Mouse (Mus musculus) fat pad, adult 2 months (tissue): ENCODE data around the gene Olfr1459.

Source experiments
- DNase-seq: peaks from one replicate; pipeline ENCODE4 v3.0.0-alpha.2; 2011; ENCODE audit warnings: low read depth, low spot score; ENCODE audit errors: extremely low read depth

The Olfr1459 gene

GRCm38 (mm10) chr19:13149449-13149848 is at the start of gene Olfr1459:
Gene Olfr1459 (minus strand): TSS chr19:13149549.
- no peak for DNase-seq

- no peak for DNase-seq
These were observed 36.1 kb upstream of the Olfr1459 start, which contains the start of gene Olfr1462 for GRCm38 (mm10) chr19:13185434-13185833. Gene Olfr1462 (plus strand): TSS chr19:13185734.

DNA sequence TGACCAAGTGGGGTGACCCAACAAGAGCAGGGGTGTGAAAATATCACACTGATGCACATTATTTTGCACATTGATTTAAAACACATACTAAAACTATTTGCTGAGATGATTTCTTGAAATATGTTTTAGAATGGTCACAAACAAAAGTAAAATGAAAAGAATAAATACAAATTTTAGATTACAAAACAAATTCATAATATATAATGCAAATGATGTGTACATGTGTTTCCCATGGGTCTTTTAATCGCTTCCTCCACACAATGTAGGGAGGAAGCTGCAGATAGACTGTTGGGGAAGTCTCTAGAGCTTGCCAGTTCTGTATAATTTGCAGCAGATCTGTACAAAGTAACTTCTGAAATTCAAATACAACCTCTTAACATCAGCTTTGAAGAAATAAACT is 13.4 kb upstream of the Olfr1459 start, which contains the start of gene Olfr1461:
Gene Olfr1461, plus strand, starts transcription at position 301 of the 400 bp plus-strand sequence.
- no peak for DNase-seq

- DNase-seq = no peak
These were observed 42.7 kb downstream of the Olfr1459 start, which contains the start of gene Olfr1458 for GRCm38 (mm10) chr19:13106675-13107074. Gene Olfr1458 (minus strand): TSS chr19:13106775.

DNA sequence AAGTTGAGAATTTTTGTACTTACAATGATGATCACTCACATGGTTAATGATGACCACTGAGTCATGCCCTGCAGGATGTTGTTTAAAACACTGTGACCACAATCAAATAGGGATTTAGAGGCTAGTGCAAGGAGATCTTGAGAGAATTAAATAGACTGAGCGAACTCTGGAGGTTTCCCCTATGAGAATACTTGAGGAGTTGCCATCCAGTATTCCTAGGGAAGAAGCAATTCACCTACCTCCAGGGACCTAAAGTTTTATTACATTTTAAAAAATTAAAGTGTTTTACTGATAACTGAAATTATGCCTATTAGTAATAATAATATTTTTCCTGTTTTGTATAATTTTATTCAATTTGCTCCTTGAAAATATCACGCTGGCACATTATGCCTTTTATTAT is 51.6 kb downstream of the Olfr1459 start, which contains the start of gene Olfr1457:
Gene Olfr1457, minus strand, starts transcription at position 101 of the 400 bp plus-strand sequence.
- DNase-seq = no peak

DNA sequence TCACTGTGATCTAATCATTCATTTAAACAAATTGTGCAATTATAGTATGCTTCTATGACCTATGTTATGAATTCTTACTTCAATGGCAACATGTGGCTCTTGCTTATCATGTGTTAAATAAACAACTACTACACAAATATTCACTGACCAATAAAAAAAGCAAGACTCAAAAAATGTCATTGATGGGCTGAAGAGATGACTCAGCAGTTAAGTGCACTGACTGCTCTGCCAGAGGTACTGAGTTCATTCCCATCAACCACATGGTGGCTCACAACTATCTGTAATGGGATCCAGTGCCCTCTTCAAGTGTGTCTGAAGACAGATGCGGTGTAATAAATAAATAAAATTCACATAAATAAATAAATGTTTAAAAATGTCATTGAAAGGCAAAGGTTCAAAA is 55.4 kb downstream of the Olfr1459 start:
- DNase-seq = no peak
